Comparison of ENCODE assay signal across 10 mouse cellular contexts in the genomic region with DNA sequence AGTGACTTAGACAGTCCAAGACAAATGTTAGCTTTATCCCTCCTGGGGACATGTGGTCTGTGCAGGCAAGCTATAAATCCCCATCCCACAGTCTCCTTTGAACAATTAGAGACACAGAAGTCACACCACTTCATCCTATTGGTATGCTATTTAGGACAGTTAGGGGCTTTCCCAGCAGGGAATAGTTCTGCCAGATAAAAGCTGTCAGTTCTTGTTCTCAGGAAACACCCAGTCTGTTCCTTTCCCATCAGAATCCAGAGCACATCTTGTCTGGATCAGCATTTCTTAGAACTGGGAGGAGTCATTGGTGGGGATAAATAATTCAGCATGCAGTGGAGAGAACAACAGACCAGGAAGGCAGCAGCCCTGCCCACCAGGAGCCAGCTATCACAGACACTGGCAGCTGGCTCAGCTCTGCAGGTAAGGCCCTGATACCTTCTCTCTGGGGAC. TPM values are rescaled to one million over a fixed set of nuclear protein-coding genes. Genes with fewer than 3 reads are reported as not detected.
A peak's percentile ranks its signal among the peaks of the same experiment; 100 is the strongest.
DNase-seq lines count a peak whose midpoint lies in the region; ATAC-seq lines count a peak whose summit lies in the region.
"Had no signal": no experiment of that assay in that cellular context is flagged by ENCODE, and none has a peak within 500 bp of the region (broad histone marks: within the 10 kb centered on the region; RNA-seq: fewer than 3 reads in every experiment).

No protein-coding gene starts in this region.

- no peaks in the 10 kb centered on the region for H3K27me3 ChIP-seq in hindbrain, embryonic 11.5 days (ENCODE audit: control insufficient read depth, insufficient read depth, low read length)
- no peaks in the 10 kb centered on the region for H3K27me3 ChIP-seq in hindbrain, embryonic 10.5 days (ENCODE audit: insufficient read depth, poor library complexity, severe bottlenecking)
- H3K27me3 ChIP-seq in midbrain, embryonic 16.5 days (ENCODE audit: control insufficient read depth, insufficient read depth, low read depth, low read length): no peaks in the 10 kb centered on the region

- no peak overlapping the region for H3K4me3 ChIP-seq in hindbrain, embryonic 11.5 days (ENCODE audit: low read depth, low read length)
- H3K4me3 ChIP-seq in hindbrain, embryonic 10.5 days: no peak overlapping the region
- H3K4me3 ChIP-seq in midbrain, embryonic 16.5 days (ENCODE audit: low read depth, low read length): no peak overlapping the region

- H3K4me1 ChIP-seq in hindbrain, embryonic 11.5 days (replicated peaks; ENCODE audit: control insufficient read depth, insufficient read depth, low read length): no peaks in the 10 kb centered on the region
- peaks cover 12% of the 10 kb centered on the region for H3K4me1 ChIP-seq in hindbrain, embryonic 10.5 days (replicated peaks)
- H3K4me1 ChIP-seq in midbrain, embryonic 16.5 days (ENCODE audit: control insufficient read depth, insufficient read depth, low read length): peaks cover 3% of the 10 kb centered on the region

- intact Hi-C loops in heart, postnatal 10 days (cut with DNase I): no loop called here

- no peaks in the 10 kb centered on the region for H3K36me3 ChIP-seq in hindbrain, embryonic 11.5 days (ENCODE audit: control insufficient read depth, insufficient read depth, low read length)
- H3K36me3 ChIP-seq in hindbrain, embryonic 10.5 days: no peaks in the 10 kb centered on the region
- H3K36me3 ChIP-seq in midbrain, embryonic 16.5 days (ENCODE audit: control insufficient read depth, insufficient read depth, low read length): no peaks in the 10 kb centered on the region

- peak; percentile 13 for DNase-seq in hindbrain, embryonic 11.5 days (ENCODE audit: low spot score)
- no peak for DNase-seq in hindbrain, embryonic 10.5 days (ENCODE audit: low spot score)
- DNase-seq in NIH3T3 (ENCODE audit: low read depth): peak; percentile 15
- DNase-seq in heart, postnatal 10 days: peak; percentile 9 to 14
- DNase-seq in gastrocnemius, adult 18-20 months (ENCODE audit: low spot score): no peak
- no peak for DNase-seq in right cerebral cortex, postnatal 36 days (ENCODE audit: low spot score in 2 of 2)
- DNase-seq in kidney, adult 8-10 months: no peak

- no peak overlapping the region for H3K4me2 ChIP-seq in hindbrain, embryonic 11.5 days (replicated peaks; ENCODE audit: low read depth, low read length)
- H3K4me2 ChIP-seq in midbrain, embryonic 16.5 days (ENCODE audit: low read length): no peak overlapping the region

- H3K27ac ChIP-seq in hindbrain, embryonic 11.5 days (ENCODE audit: low read depth, low read length): no peak overlapping the region
- H3K27ac ChIP-seq in hindbrain, embryonic 10.5 days: no peak overlapping the region
- H3K27ac ChIP-seq in midbrain, embryonic 16.5 days (ENCODE audit: low read length): no peak overlapping the region

- peak; percentile 89 for ATAC-seq in hindbrain, embryonic 11.5 days (ENCODE audit: low FRiP score)
- ATAC-seq in midbrain, embryonic 16.5 days: peak; percentile 76

- no peaks in the 10 kb centered on the region for H3K9me3 ChIP-seq in hindbrain, embryonic 11.5 days (ENCODE audit: control insufficient read depth, low read length)
- H3K9me3 ChIP-seq in hindbrain, embryonic 10.5 days: no peaks in the 10 kb centered on the region
- H3K9me3 ChIP-seq in midbrain, embryonic 16.5 days (replicated peaks; ENCODE audit: control insufficient read depth, low read length, poor library complexity, severe bottlenecking): no peaks in the 10 kb centered on the region

- no peak overlapping the region for H3K9ac ChIP-seq in hindbrain, embryonic 11.5 days (ENCODE audit: low read depth, low read length)
- H3K9ac ChIP-seq in midbrain, embryonic 16.5 days (ENCODE audit: low read depth, low read length): no peak overlapping the region

RNA-seq across cellular contexts. Expression of gene Serpina3g, which starts 11.5 kb away (rescaled TPM):
- polyA plus RNA-seq in hindbrain, embryonic 11.5 days (2014; fragmentation: Nextera tagmentation; extraction: Ambion mirVana): 0.14 and 0.47 TPM in 2 replicates
- not detected in 2 replicates for polyA plus RNA-seq in hindbrain, embryonic 10.5 days (2016; fragmentation: Nextera tagmentation; extraction: Ambion mirVana)
- 1 to 10 TPM in 1 of 2 experiments, under 1 TPM in 1; 0.62 to 1.1 TPM for total RNA-seq in heart, postnatal 10 days (2021)
- 0.16 and 0.87 TPM in 2 replicates for polyA plus RNA-seq in midbrain, embryonic 16.5 days (2015; fragmentation: Nextera tagmentation; extraction: Ambion mirVana)
- total RNA-seq in gastrocnemius, adult 18-20 months (2021): under 1 TPM in 1 of 2 experiments, not detected in 1; 0.39 TPM
- total RNA-seq: left cerebral cortex, postnatal 25 days had no signal

RNA-seq across cellular contexts. Expression of gene Serpina3i, which starts 15.3 kb away (rescaled TPM):
- polyA plus RNA-seq in hindbrain, embryonic 11.5 days (2014; fragmentation: Nextera tagmentation; extraction: Ambion mirVana): 0.40 TPM in 1 of 2 replicates, not detected in the other
- 0.34 TPM in 1 of 2 replicates, not detected in the other for polyA plus RNA-seq in hindbrain, embryonic 10.5 days (2016; fragmentation: Nextera tagmentation; extraction: Ambion mirVana)
- total RNA-seq in heart, postnatal 10 days (2021): 1 to 10 TPM in 1 of 2 experiments, under 1 TPM in 1; 0.62 to 1.6 TPM
- polyA plus RNA-seq in midbrain, embryonic 16.5 days (2015; fragmentation: Nextera tagmentation; extraction: Ambion mirVana): not detected in 2 replicates
- not detected for total RNA-seq in gastrocnemius, adult 18-20 months (2021)
- total RNA-seq: left cerebral cortex, postnatal 25 days had no signal
- polyA plus RNA-seq: intestine, embryonic 14.5 days had no signal

RNA-seq across cellular contexts. Expression of gene Serpina3f, which starts 33.2 kb away (rescaled TPM):
- 0.28 and 0.37 TPM in 2 replicates for polyA plus RNA-seq in hindbrain, embryonic 11.5 days (2014; fragmentation: Nextera tagmentation; extraction: Ambion mirVana)
- polyA plus RNA-seq in hindbrain, embryonic 10.5 days (2016; fragmentation: Nextera tagmentation; extraction: Ambion mirVana): 0.47 TPM in 1 of 2 replicates, not detected in the other
- total RNA-seq in heart, postnatal 10 days (2021): not detected
- polyA plus RNA-seq in midbrain, embryonic 16.5 days (2015; fragmentation: Nextera tagmentation; extraction: Ambion mirVana): 0.19 and 0.24 TPM in 2 replicates
- total RNA-seq in gastrocnemius, adult 18-20 months (2021): not detected
- total RNA-seq: left cerebral cortex, postnatal 25 days had no signal

Comparison
In these comparisons a context has a peak if more than half of its experiments do, and no peak if none do; other contexts are left out.
1. DNase-seq: peak in hindbrain, embryonic 11.5 days (single experiment), NIH3T3 (single experiment) and heart, postnatal 10 days (2 of 2); none in hindbrain, embryonic 10.5 days (single experiment), gastrocnemius, adult 18-20 months (single experiment), right cerebral cortex, postnatal 36 days (0 of 2) and kidney, adult 8-10 months (0 of 2).